ENCODE assay signal across 8 mouse cellular contexts in genomic region chr9:69296418-69296817, GRCm38 (mm10).
A peak's percentile ranks its signal among the peaks of the same experiment; 100 is the strongest.
DNase-seq lines count a peak whose midpoint lies in the region; ATAC-seq lines count a peak whose summit lies in the region.

No protein-coding gene starts in this region.

- ATAC-seq in CD4-positive, CD25-positive, alpha-beta regulatory T cell, adult 4 months: no peak

- peak; percentile 79 for DNase-seq in CD4-positive, CD25-positive, alpha-beta regulatory T cell, adult 2 months (ENCODE audit: low read depth, low spot score)
- peak; percentile 61 for DNase-seq in right cerebral cortex, adult 18-20 months
- no peak for DNase-seq in right cerebral cortex, postnatal 25 days
- DNase-seq in embryo, embryonic 11 days: peak; percentile 82
- DNase-seq in kidney, postnatal 10 days: peak; percentile 86
- peak; percentile 80 for DNase-seq in lung, postnatal 14 days
- DNase-seq in natural killer cell, adult 2 months (ENCODE audit: low spot score in 2 of 2): no peak

Comparison
In these comparisons a context has a peak if more than half of its experiments do, and no peak if none do; other contexts are left out.
1. DNase-seq: peak in CD4-positive, CD25-positive, alpha-beta regulatory T cell, adult 2 months (single experiment), right cerebral cortex, adult 18-20 months (single experiment), embryo, embryonic 11 days (single experiment), kidney, postnatal 10 days (single experiment) and lung, postnatal 14 days (single experiment); none in right cerebral cortex, postnatal 25 days (single experiment) and natural killer cell, adult 2 months (0 of 2).